Mouse (Mus musculus): Measurements from ENCODE around the gene Vstm5.

DNA sequence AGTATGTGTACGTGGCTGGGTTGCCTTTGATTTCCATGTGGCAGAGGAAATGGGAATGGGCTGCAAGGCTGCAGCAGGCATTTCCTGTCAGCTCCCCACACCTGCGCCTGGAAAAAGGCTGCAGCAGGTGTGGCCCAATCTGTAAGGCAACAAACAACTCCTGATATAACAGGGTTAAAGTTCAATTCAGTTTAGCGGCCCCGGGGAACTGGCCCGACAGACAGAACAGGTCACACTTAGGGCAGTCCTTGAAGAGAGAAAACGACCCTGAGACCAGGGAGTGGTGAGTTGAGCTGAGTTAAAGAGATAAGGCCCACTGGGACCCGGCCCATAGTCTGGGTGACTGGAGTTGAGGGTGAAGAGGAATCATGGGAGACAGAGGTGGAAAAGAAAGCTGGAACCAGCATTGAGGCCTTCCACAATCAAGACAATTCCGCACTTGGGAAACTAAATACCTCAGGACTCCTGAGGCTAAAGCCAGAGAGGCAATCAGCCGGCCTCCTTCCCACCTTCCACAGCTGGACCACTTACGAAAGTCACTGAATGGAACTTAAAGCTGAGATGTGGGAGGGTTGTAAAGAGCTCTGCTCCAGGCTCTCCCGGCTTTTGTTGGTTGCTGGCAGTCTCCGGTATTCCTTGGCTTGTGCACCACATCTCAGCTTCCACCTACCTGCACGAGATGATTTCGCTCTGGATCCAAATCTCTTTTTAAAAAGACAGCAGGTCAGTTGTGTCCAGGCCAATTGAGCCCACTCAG lies 6.7 kb downstream of the Vstm5 start:
- TF ChIP-seq POLR2A (IDR thresholded peaks at IDR 0.05; ENCODE audit: insufficient read depth, low read length) (no peak), EP300 (IDR thresholded peaks at IDR 0.05; ENCODE audit: insufficient read depth, low read depth, low read length) (no peak), CTCF (IDR thresholded peaks at IDR 0.05; ENCODE audit: low read depth, low read length) (no peak)
